Mouse (Mus musculus): Measurements from ENCODE around the gene Hs3st2.
A peak's percentile ranks its signal among the peaks of the same experiment; 100 is the strongest.

Hs3st2 gene

GRCm38 (mm10) chr7:121441186-121441585, 49.5 kb downstream of the Hs3st2 start:
- no peak for TF ChIP-seq GATA4 (IDR thresholded peaks at IDR 0.05; ENCODE audit: insufficient replicate concordance, low read length)

- TF ChIP-seq GATA4 (IDR thresholded peaks at IDR 0.05; ENCODE audit: insufficient replicate concordance, low read length): no peak
Measured at GRCm38 (mm10) chr7:121444336-121444735, 52.7 kb downstream of the Hs3st2 start.

- TF ChIP-seq GATA4 (IDR thresholded peaks at IDR 0.05; ENCODE audit: insufficient replicate concordance, low read length): no peak
Measured at GRCm38 (mm10) chr7:121446281-121446680, 54.6 kb downstream of the Hs3st2 start.

- no peak for TF ChIP-seq GATA4 (IDR thresholded peaks at IDR 0.05; ENCODE audit: insufficient replicate concordance, low read length)
Measured at GRCm38 (mm10) chr7:121450951-121451843, 59.5 kb downstream of the Hs3st2 start.

DNA sequence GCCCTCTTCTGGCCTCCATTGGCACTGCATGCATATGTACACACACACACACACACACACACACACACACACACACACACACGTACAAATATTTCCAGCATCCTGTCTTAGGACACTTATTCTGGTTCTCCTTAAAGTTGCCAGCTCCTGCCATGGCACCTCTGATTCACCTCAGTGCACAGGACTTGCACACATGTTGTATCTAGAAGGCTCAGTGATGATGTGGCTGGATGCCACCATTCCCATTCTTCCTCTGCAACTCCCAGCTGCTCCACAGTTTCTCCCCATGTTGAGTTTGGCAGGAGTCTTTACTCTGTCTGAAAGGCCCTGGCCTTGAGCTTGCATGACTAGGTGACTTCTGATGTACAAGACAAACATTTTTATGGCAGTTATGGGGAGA, 65.1 kb downstream of the Hs3st2 start:
- no peak for TF ChIP-seq GATA4 (IDR thresholded peaks at IDR 0.05; ENCODE audit: insufficient replicate concordance, low read length)

DNA sequence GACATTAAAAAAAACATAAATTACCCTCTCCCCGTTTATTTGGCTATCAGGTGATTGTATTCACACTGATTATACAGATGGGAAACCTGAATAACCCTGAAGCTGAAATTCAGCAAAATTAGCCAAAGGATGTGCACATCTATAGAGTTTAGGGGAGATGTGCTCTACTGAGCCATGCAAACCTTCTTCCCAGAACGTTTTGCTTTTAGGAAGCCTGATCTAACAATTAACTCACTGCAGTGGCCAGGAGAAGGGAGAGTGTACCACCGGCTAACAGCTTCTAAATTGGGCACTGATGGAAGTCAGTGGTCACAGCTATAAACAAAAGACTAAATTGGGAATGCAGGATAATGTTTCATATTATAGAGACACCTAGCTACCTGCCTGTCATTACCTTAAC, 66.4 kb downstream of the Hs3st2 start:
- TF ChIP-seq GATA4 (IDR thresholded peaks at IDR 0.05; ENCODE audit: insufficient replicate concordance, low read length): no peak

GRCm38 (mm10) chr7:121460626-121461025, 69.0 kb downstream of the Hs3st2 start:
- no peak for TF ChIP-seq GATA4 (IDR thresholded peaks at IDR 0.05; ENCODE audit: insufficient replicate concordance, low read length)

GRCm38 (mm10) chr7:121464441-121464840, 72.8 kb downstream of the Hs3st2 start:
- no peak for TF ChIP-seq GATA4 (IDR thresholded peaks at IDR 0.05; ENCODE audit: insufficient replicate concordance, low read length)

GRCm38 (mm10) chr7:121465111-121465510, 73.5 kb downstream of the Hs3st2 start:
- no peak for TF ChIP-seq GATA4 (IDR thresholded peaks at IDR 0.05; ENCODE audit: insufficient replicate concordance, low read length)

DNA sequence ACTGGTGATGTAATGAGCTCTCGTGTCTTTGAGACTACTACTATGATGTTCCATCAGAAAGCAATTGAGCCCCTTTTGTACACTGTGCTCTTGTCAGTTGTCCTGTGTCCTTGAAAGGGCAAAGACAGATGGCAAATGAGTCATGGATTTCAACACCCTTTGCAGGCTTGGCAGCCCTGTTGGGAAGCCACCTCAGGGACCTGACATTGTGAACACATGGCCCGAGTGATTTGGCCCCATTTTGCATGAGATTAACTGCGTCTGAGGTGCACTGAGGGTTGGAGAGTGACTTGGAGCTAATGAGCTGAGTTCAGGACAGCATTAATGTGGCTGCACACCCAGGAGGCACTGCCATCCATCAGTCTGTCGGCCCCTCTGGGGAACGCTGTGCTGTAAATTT, 74.7 kb downstream of the Hs3st2 start:
- TF ChIP-seq GATA4 (IDR thresholded peaks at IDR 0.05; ENCODE audit: insufficient replicate concordance, low read length): no peak

DNA sequence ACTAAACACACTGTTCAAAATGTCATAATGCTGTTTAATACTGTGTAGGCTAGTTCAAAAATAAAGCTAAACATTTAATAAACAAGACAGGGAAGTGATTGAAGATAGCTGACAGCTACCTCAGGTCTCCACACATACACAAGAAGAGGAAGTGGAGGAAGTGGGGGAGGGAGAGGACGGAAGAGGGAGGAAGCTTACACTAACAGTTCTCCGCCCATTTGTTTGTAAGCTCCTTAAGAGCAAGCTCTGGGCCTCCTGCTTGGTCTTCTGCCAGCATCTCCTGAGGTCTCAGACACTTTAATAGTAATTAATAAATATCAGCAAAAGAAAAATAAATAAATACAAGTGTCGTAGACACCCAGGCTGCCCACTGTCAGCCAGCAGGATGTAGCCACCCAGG, 77.8 kb downstream of the Hs3st2 start:
- peak; percentile 45; the same call in 1 of the 2 replicates for TF ChIP-seq GATA4 (IDR thresholded peaks at IDR 0.05; ENCODE audit: insufficient replicate concordance, low read length)

DNA sequence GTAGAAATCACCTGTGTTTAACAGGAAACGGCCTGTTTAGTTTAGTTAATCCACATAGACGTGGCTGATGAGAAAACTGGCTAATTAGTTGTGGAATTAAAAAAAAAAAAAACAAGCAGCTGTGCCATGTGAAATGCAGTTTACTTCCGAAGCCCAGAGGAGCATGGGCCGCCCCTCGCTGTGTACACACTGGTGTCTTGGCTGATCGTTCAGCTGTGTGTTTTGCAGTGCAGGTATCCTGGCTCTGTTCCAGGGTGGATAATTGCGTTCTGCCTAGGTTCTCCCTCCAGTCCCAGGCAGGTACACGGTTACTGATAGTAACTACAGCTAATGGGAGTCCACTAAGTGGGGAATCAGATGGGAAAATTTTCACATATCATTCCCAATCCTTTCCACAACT, 86.6 kb downstream of the Hs3st2 start:
- no peak for TF ChIP-seq GATA4 (IDR thresholded peaks at IDR 0.05; ENCODE audit: insufficient replicate concordance, low read length)

DNA sequence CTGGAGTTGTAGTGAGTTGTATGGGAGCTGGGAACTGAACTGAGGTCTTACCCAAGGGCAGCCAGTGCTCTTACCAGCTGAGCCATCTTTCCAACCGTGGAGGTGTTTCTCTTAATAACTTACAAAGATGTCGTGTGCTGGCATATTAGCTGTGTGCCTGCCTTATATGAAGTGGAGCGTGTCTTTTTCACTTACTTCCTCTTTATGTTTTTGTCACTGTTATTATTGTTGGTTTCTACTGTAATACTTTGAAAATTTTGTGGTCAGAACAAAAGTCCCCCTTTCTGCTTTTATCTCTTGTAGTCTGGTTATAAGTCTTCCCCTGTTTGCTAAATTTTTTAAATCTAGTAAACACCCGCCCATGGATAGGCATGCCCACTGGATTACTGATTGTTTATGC, 88.4 kb downstream of the Hs3st2 start:
- TF ChIP-seq GATA4 (IDR thresholded peaks at IDR 0.05; ENCODE audit: insufficient replicate concordance, low read length): no peak

GRCm38 (mm10) chr7:121484590-121484989, 92.9 kb downstream of the Hs3st2 start:
- TF ChIP-seq GATA4 (IDR thresholded peaks at IDR 0.05; ENCODE audit: insufficient replicate concordance, low read length): no peak

- no peak for TF ChIP-seq GATA4 (IDR thresholded peaks at IDR 0.05; ENCODE audit: insufficient replicate concordance, low read length)
Measured at GRCm38 (mm10) chr7:121485266-121485665, 93.6 kb downstream of the Hs3st2 start.

DNA sequence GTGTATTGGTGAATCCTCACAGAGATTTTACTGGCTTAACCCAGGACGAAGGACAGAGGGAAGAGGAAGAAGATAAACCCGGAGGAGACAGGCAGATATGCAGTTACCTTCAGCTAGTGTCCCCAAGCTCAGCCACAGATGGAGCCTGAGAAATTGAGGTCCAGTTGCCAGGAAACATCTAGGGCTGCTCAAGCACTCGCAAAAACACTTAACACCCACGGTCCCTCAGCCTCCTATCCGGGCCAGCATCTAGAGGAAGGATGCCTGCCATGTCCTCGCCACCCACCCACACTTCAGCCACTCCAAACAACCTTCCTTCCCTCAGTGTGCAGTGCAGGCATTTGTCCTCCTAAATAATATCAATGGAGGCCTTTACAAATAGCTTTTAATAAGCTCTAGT, 95.6 kb downstream of the Hs3st2 start:
- no peak for TF ChIP-seq GATA4 (IDR thresholded peaks at IDR 0.05; ENCODE audit: insufficient replicate concordance, low read length)

- TF ChIP-seq GATA4 (IDR thresholded peaks at IDR 0.05; ENCODE audit: insufficient replicate concordance, low read length): no peak
Measured at GRCm38 (mm10) chr7:121489401-121489800, 97.7 kb downstream of the Hs3st2 start.
